Mouse (Mus musculus) C2C12 (cell line): ENCODE data around the gene Cpox. TPM values are rescaled to one million over a fixed set of nuclear protein-coding genes. Genes with fewer than 3 reads are reported as not detected.

Experiments
- H3K27me3 ChIP-seq: one replicate; pipeline ENCODE4 v1.6.1; 2011; ENCODE audit not compliant: control insufficient read depth, insufficient read depth, insufficient read length
- H3K36me3 ChIP-seq: one replicate; pipeline ENCODE4 v1.6.1; 2011; ENCODE audit not compliant: control insufficient read depth, insufficient read depth
- H3K4me3 ChIP-seq: one replicate; pipeline ENCODE4 v1.5.1; 2011; ENCODE audit warnings: mild to moderate bottlenecking, control low read depth; ENCODE audit not compliant: poor library complexity, insufficient read depth, severe bottlenecking
- H3K79me2 ChIP-seq: one replicate; pipeline ENCODE4 v1.6.1; 2011; ENCODE audit not compliant: control insufficient read depth, insufficient read depth
- H3K79me3 ChIP-seq: one replicate; pipeline ENCODE4 v1.6.1; 2011; ENCODE audit warnings: low read depth, control low read depth
- H3ac ChIP-seq: one replicate; pipeline ENCODE3; 2011; ENCODE audit warnings: low read depth; ENCODE audit not compliant: control insufficient read depth, insufficient read length
- CEBPB ChIP-seq: IDR thresholded peaks from one replicate; pipeline ENCODE4 v1.6.1; 2011; ENCODE audit warnings: low read depth, mild to moderate bottlenecking, control low read depth, moderate library complexity
- CTCF ChIP-seq: IDR thresholded peaks from one replicate; pipeline ENCODE4 v1.5.1; 2011; ENCODE audit not compliant: control insufficient read depth, insufficient read depth, insufficient read length
- FOSL1 ChIP-seq: IDR thresholded peaks from one replicate; pipeline ENCODE4 v1.8.0; 2011; ENCODE audit warnings: mild to moderate bottlenecking, low read length; ENCODE audit not compliant: poor library complexity, insufficient read depth, severe bottlenecking
- MAX ChIP-seq: IDR thresholded peaks from one replicate; pipeline ENCODE4 v1.6.1; 2011; ENCODE audit warnings: mild to moderate bottlenecking, control low read depth
- MYOD1 ChIP-seq: IDR thresholded peaks from one replicate; pipeline ENCODE4 v1.6.1; 2011; ENCODE audit warnings: low read depth; ENCODE audit not compliant: control insufficient read depth, insufficient read length
- MYOG ChIP-seq: IDR thresholded peaks from one replicate; pipeline ENCODE4 v1.6.1; 2011; ENCODE audit not compliant: control insufficient read depth, insufficient read length; ENCODE audit errors: extremely low read depth
- USF1 ChIP-seq: IDR thresholded peaks from one replicate; pipeline ENCODE4 v1.6.1; 2011; ENCODE audit warnings: low read depth, mild to moderate bottlenecking, control low read depth, moderate library complexity
- polyA plus RNA-seq: library from polyadenylated mRNA; unstranded; fragments of >200 nt; fragmentation: generic; extraction: Trizol; gene quantifications from one replicate; pipeline ENCODE4 v1.2.1, GENCODE M21; 2012; ENCODE audit warnings: missing spikeins

The Cpox gene
- polyA plus RNA-seq, 1 experiment = 9.8 TPM

DNA sequence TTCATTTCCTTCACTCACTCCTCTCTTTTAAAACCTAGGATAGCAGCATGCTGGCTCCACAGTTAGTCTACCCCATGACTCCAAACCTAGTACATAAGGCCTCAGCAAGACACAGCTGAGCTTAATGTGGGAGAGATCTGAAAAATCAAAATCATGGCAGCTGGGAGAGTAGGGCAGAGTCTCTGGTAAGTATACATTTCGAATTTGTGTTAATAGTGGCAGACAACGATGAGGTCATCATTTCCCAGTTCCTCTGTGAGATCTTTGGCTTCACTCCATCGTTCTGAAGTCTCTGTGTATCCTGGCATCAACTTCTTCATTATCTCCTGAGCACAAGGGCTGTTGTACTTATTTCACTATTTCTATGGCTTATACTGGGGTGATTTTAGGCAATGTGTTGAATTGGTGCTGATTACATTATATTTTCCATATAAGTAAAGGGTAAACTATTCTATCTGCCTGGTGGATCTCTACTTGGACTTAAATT, 31.4 kb upstream of the Cpox start, which contains the start of gene E330017A01Rik:
TSS of gene E330017A01Rik (minus strand) at position 51 of the 487 bp plus-strand sequence.
- Histone ChIP-seq H3K4me3 (no peak within 1 kb of the TSS), H3ac (no peak within 1 kb of the TSS), H3K79me2 (no peaks in the 10 kb centered on the region), H3K27me3 (peaks cover 13% of the 10 kb centered on the region), H3K79me3 (no peaks in the 10 kb centered on the region), H3K36me3 (no peaks in the 10 kb centered on the region)
- TF ChIP-seq USF1 = no peak
- TF ChIP-seq CEBPB = no peak
- no peak for TF ChIP-seq FOSL1
- no peak for TF ChIP-seq MAX
- no peak for TF ChIP-seq MYOG
- TF ChIP-seq CTCF = no peak
- TF ChIP-seq MYOD1 = no peak

DNA sequence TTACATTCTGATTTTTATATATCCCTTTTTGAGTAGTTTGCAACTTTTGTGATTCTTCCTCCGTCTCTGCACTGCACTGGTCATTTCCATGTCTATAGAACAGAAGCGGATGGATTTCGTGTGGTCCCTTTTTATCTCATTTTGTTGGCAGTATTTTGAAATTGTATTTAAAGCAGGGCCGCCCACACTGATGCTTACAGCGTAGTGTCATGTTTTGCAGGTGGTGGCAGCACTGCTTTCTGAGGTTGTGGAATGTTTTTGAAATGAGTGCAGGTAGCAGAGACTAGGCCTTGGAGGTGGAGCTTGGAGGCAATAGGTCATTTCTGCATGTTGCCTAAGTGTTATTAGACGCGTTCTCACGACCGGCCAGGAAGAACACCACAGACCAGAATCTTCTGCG, 20.1 kb upstream of the Cpox start:
- Histone ChIP-seq H3K27me3 (no peaks in the 10 kb centered on the region), H3K79me2 (no peaks in the 10 kb centered on the region), H3K4me3 (no peak overlapping the region), H3K36me3 (no peaks in the 10 kb centered on the region), H3ac (no peak overlapping the region), H3K79me3 (no peaks in the 10 kb centered on the region)
- TF ChIP-seq MYOD1 (no peak), CEBPB (no peak), MYOG (no peak), USF1 (no peak), CTCF (no peak), MAX (no peak)

DNA sequence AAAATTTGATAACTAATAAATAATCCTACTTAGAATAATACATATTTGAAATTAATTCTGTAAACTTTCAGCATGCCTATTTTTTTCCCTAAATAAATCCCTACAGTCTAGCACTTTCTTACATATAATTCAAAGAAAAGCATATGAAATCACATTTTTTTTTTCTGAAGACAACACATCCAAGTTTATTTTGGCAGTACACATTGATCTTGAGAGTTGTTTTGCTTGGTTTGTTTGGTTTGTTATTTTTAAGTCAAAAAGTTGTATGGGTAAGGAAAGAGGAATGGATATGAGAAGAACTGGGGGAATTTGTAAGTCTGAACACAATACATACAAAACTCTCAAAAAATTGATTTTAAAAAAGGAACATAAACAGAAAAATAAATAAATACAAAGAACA, 14.3 kb upstream of the Cpox start:
- H3ac ChIP-seq = no peak overlapping the region
- TF ChIP-seq USF1 = no peak
- no peak for TF ChIP-seq CEBPB
- TF ChIP-seq MAX = no peak
- no peak overlapping the region for H3K4me3 ChIP-seq
- H3K79me3 ChIP-seq = no peaks in the 10 kb centered on the region
- no peaks in the 10 kb centered on the region for H3K36me3 ChIP-seq
- peaks cover 7% of the 10 kb centered on the region for H3K27me3 ChIP-seq
- H3K79me2 ChIP-seq = no peaks in the 10 kb centered on the region

DNA sequence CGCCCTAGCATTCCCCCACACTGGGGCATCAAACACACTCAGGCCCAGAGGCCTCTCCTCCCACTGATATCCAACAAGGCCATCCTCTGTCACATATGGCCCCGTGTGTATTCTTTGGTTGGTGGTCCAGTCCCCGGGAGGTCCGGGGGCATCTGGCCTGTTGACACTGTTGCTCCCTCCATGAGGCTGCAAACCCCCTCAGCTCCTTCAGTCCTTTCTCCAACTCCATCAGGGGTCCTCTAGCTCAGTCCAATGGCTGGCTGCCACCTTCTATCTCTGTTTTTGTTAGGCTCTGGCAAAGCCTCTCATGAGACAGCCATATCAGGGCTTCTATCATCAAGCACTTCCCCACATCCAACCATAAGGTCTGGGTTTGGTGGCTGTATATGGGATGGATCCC, 13.6 kb upstream of the Cpox start:
- Histone ChIP-seq H3K36me3 (no peaks in the 10 kb centered on the region), H3K4me3 (no peak overlapping the region), H3K27me3 (peaks cover 7% of the 10 kb centered on the region), H3K79me2 (no peaks in the 10 kb centered on the region), H3K79me3 (no peaks in the 10 kb centered on the region), H3ac (no peak overlapping the region)
- TF ChIP-seq CTCF = no peak

DNA sequence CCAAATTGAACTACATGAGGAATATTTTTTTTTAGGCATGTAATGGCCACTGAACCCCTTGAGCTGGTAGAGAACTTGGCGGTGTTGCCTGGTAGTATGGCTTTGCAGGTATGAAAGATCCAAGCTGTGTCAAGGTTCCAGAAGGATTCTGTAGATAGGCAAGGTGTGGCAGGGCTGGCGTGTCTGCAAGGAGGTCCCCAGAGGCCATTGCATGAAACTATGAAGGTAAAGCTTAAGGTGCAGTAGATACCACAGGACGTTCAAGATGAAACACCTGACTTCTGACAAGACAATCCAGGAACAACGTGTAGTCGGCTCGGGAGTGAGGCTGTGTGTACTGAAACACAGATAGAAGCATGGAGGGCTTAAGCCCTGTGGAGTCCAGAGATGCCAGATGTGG, 11.4 kb upstream of the Cpox start:
- Histone ChIP-seq H3K27me3 (peaks cover 7% of the 10 kb centered on the region), H3K79me2 (no peaks in the 10 kb centered on the region), H3K36me3 (no peaks in the 10 kb centered on the region), H3K4me3 (no peak overlapping the region), H3ac (no peak overlapping the region), H3K79me3 (no peaks in the 10 kb centered on the region)
- TF ChIP-seq CTCF = no peak
- no peak for TF ChIP-seq FOSL1
- TF ChIP-seq MAX = no peak
- no peak for TF ChIP-seq USF1
- no peak for TF ChIP-seq MYOG
- TF ChIP-seq MYOD1 = no peak
- TF ChIP-seq CEBPB = no peak

DNA sequence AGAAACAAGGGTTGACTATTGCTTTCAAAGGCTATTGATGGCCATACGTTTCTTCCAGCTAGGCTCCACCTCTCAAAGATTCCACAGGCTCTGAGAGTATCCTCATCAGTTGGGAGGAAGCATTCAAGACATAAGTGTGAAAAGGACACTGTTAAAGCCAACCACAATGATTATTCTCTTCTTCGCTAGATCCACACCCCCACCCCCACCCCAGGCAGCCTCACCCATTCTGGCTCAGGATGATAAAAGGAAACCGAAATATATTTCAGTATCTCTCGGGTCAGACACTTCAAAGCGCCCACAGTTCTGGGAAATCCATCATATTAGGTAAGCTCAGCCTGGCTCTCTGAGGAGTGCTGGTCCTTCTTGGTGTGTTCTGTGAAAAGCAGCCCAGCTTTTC, 8.3 kb upstream of the Cpox start:
- no peak overlapping the region for H3ac ChIP-seq
- H3K4me3 ChIP-seq = no peak overlapping the region
- peaks cover 7% of the 10 kb centered on the region for H3K27me3 ChIP-seq
- no peaks in the 10 kb centered on the region for H3K79me2 ChIP-seq
- no peaks in the 10 kb centered on the region for H3K36me3 ChIP-seq
- TF ChIP-seq CEBPB (no peak), MYOG (no peak), MYOD1 (no peak), MAX (no peak), USF1 (no peak), CTCF (no peak), FOSL1 (no peak)
- H3K79me3 ChIP-seq = no peaks in the 10 kb centered on the region
